Mouse (Mus musculus) ES-E14 (cell line): Measurements from ENCODE around the gene Acadm.

Experiments used
- CHD2 ChIP-seq: IDR thresholded peaks from 2 replicates; pipeline ENCODE4 v1.6.1; 2014; ENCODE audit warnings: mild to moderate bottlenecking, low read depth, low read length, inconsistent platforms
- MAFK ChIP-seq: IDR thresholded peaks from 2 replicates; pipeline ENCODE4 v1.6.1; 2014; ENCODE audit warnings: mild to moderate bottlenecking, low read depth, low read length, inconsistent platforms; ENCODE audit not compliant: insufficient read depth
- ZC3H11A ChIP-seq: IDR thresholded peaks from 2 replicates; pipeline ENCODE4 v1.6.1; 2012; ENCODE audit warnings: low read depth, mild to moderate bottlenecking, inconsistent platforms, low read length, borderline replicate concordance
- ZNF384 ChIP-seq: IDR thresholded peaks from 2 replicates; pipeline ENCODE4 v1.6.1; 2012; ENCODE audit warnings: low read depth, low read length, inconsistent platforms

GRCm38 (mm10) chr3:153937116-153937810 is 7.2 kb downstream of the Acadm start:
- no peak for TF ChIP-seq ZC3H11A
- TF ChIP-seq CHD2: no peak
- no peak for TF ChIP-seq ZNF384
- no peak for TF ChIP-seq MAFK
